Mouse (Mus musculus): Measurements from ENCODE around the gene Ssb.

DNA sequence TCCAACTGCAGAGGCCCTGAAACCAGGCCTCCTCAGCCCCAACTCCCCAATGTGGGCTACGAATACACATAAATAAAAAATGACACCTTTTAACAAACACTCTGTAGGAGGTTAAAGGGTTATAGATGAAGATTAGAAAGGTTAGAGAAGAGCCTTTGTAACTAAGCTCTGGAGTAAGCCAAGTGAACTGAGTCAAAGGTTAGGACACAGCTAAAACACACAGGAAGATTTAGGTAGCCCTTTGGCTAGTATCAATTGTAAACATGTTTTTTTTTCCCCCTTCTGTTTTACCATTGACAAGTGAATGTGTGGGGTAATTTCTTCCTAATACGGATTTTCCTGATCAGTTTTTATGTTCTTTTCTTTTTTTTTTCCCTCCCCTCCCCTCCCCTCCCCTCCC, 51.4 kb downstream of the Ssb start:
- TF ChIP-seq CTCF (IDR thresholded peaks at IDR 0.05; ENCODE audit: low read depth) = no peak
- TF ChIP-seq EP300 (IDR thresholded peaks at IDR 0.05; ENCODE audit: low read depth) = no peak

Data from heart, postnatal 0 days (tissue).